ENCODE assay signal across 8 mouse cellular contexts in genomic region chr9:54586199-54587061, GRCm38 (mm10). TPM values are rescaled to one million over a fixed set of nuclear protein-coding genes. Genes with fewer than 3 reads are reported as not detected.
A peak's percentile ranks its signal among the peaks of the same experiment; 100 is the strongest.
DNase-seq lines count a peak whose midpoint lies in the region; ATAC-seq lines count a peak whose summit lies in the region.

Gene Idh3a (plus strand): TSS chr9:54586334.

- WGBS in hindbrain, embryonic 15.5 days = under 1% methylated on average over 73 of the region's 73 CpGs

- H3K9me3 ChIP-seq in hindbrain, embryonic 15.5 days = no peaks in the 10 kb centered on the region

- peak within 1 kb of the TSS; percentile 99 for H3K4me3 ChIP-seq in hindbrain, embryonic 15.5 days

- H3K36me3 ChIP-seq in hindbrain, embryonic 15.5 days = peaks cover 6% of the 10 kb centered on the region; the same call in 1 of the 2 replicates

- DNase-seq in R1 (ENCODE audit: low read depth, low spot score) = peak; percentile 96
- peak; percentile 96 to 98 for DNase-seq in cerebellum, postnatal 25 days
- peak; percentile 97 for DNase-seq in frontal cortex, postnatal 36 days (ENCODE audit: low spot score in 2 of 2)
- peak; percentile 96 for DNase-seq in left cerebral cortex, adult 11 months (ENCODE audit: low spot score)
- peak; percentile 99 for DNase-seq in lung, postnatal 4 days
- peak; percentile 90 for DNase-seq in retina, postnatal 7 days (ENCODE audit: low read depth, low spot score)
- peak; percentile 95 for DNase-seq in urinary bladder, adult 2 months (ENCODE audit: low spot score)

- H3K27ac ChIP-seq in hindbrain, embryonic 15.5 days (replicated peaks) = peak within 1 kb of the TSS; percentile 65

- H3K4me1 ChIP-seq in hindbrain, embryonic 15.5 days (replicated peaks) = peaks cover 19% of the 10 kb centered on the region

- no peaks in the 10 kb centered on the region for H3K27me3 ChIP-seq in hindbrain, embryonic 15.5 days

- H3K9ac ChIP-seq in hindbrain, embryonic 15.5 days = peak within 1 kb of the TSS; percentile 82

- peak within 1 kb of the TSS; percentile 81 for H3K4me2 ChIP-seq in hindbrain, embryonic 15.5 days

- peak; percentile 99 for ATAC-seq in hindbrain, embryonic 15.5 days (ENCODE audit: low FRiP score, low read depth)

RNA-seq across cellular contexts. Expression of gene Idh3a, which starts in this region (rescaled TPM):
- 159 and 160 TPM in 2 replicates for polyA plus RNA-seq in hindbrain, embryonic 15.5 days (2015; fragmentation: Nextera tagmentation; extraction: Ambion mirVana)
- 61.3 and 66.5 TPM in 2 replicates for polyA plus RNA-seq in urinary bladder, adult 2 months (2012; rRNA removed)

Comparison
In these comparisons a context has a peak if more than half of its experiments do, and no peak if none do; other contexts are left out.
1. Peak in every context shown above with its lines: DNase-seq, ATAC-seq, H3K4me3 ChIP-seq and H3K27ac ChIP-seq.